ENCODE assay signal across 23 mouse cellular contexts in genomic region chr3:138133463-138133862, GRCm38 (mm10).
"Had no signal": no experiment of that assay in that cellular context is flagged by ENCODE, and none has a peak within 500 bp of the region (broad histone marks: within the 10 kb centered on the region; RNA-seq: fewer than 3 reads in every experiment).

No protein-coding gene starts in this region.

- H3K9me3 ChIP-seq: heart, embryonic 10.5 days; heart, embryonic 13.5 days; heart, embryonic 15.5 days; hindbrain, embryonic 13.5 days; hindbrain, embryonic 15.5 days; limb, embryonic 10.5 days; limb, embryonic 12.5 days had no signal

- H3K4me2 ChIP-seq: heart, embryonic 13.5 days; heart, embryonic 15.5 days; hindbrain, embryonic 13.5 days; hindbrain, embryonic 15.5 days; limb, embryonic 12.5 days had no signal

- H3K9ac ChIP-seq: heart, embryonic 13.5 days; heart, embryonic 15.5 days; hindbrain, embryonic 13.5 days; hindbrain, embryonic 15.5 days; limb, embryonic 12.5 days had no signal

- DNase-seq: gastrocnemius, adult 2 months; gastrocnemius, postnatal 10 days; gastrocnemius, postnatal 25 days; heart, adult 18-20 months; heart, postnatal 14 days; heart, postnatal 36 days; kidney, adult 18-20 months; kidney, adult 8-10 months; kidney, postnatal 10 days; kidney, postnatal 25 days; kidney, postnatal 4 days; liver had no signal

- H3K27me3 ChIP-seq: heart, embryonic 13.5 days; heart, embryonic 15.5 days; hindbrain, embryonic 13.5 days; hindbrain, embryonic 15.5 days; limb, embryonic 12.5 days had no signal

- H3K27ac ChIP-seq: gastrocnemius, adult 2 months; heart, embryonic 10.5 days; heart, embryonic 13.5 days; heart, embryonic 15.5 days; hindbrain, embryonic 13.5 days; hindbrain, embryonic 15.5 days; hindbrain, postnatal 0 days; layer of hippocampus, adult 2 months; left cerebral cortex, adult 2 months; limb, embryonic 10.5 days; limb, embryonic 12.5 days had no signal

- H3K36me3 ChIP-seq: heart, embryonic 13.5 days; heart, embryonic 15.5 days; hindbrain, embryonic 13.5 days; hindbrain, embryonic 15.5 days; limb, embryonic 12.5 days had no signal

- H3K4me3 ChIP-seq: gastrocnemius, adult 2 months; heart, embryonic 10.5 days; heart, embryonic 13.5 days; heart, embryonic 15.5 days; hindbrain, embryonic 13.5 days; hindbrain, embryonic 15.5 days; layer of hippocampus, adult 2 months; left cerebral cortex, adult 2 months; limb, embryonic 10.5 days; limb, embryonic 12.5 days had no signal

- H3K4me1 ChIP-seq: hindbrain, embryonic 15.5 days; limb, embryonic 10.5 days had no signal

- ATAC-seq: forebrain, embryonic 16.5 days; hindbrain, postnatal 0 days had no signal
